Mouse (Mus musculus): ENCODE results near the gene Six3. TPM values are rescaled to one million over a fixed set of nuclear protein-coding genes. Genes with fewer than 3 reads are reported as not detected.

Gene Six3
- not detected in 2 replicates for total RNA-seq (2017)

- ATAC-seq (ENCODE audit: extremely low read depth, insufficient number of reproducible peaks, low FRiP score, poor library complexity, severe bottlenecking), result no peak
Observed at GRCm38 (mm10) chr17:85613266-85613860, at the start of gene Six3. Gene Six3 (plus strand): TSS chr17:85613608.

GRCm38 (mm10) chr17:85564107-85564506, 49.3 kb upstream of the Six3 start:
- no peak for ATAC-seq (ENCODE audit: extremely low read depth, insufficient number of reproducible peaks, low FRiP score, poor library complexity, severe bottlenecking)

- no peak for ATAC-seq (ENCODE audit: extremely low read depth, insufficient number of reproducible peaks, low FRiP score, poor library complexity, severe bottlenecking)
Observed at GRCm38 (mm10) chr17:85574023-85574422, 39.4 kb upstream of the Six3 start.

GRCm38 (mm10) chr17:85578290-85578689, 35.1 kb upstream of the Six3 start:
- ATAC-seq (ENCODE audit: extremely low read depth, insufficient number of reproducible peaks, low FRiP score, poor library complexity, severe bottlenecking), result no peak

GRCm38 (mm10) chr17:85579350-85579749, 34.1 kb upstream of the Six3 start:
- no peak for ATAC-seq (ENCODE audit: extremely low read depth, insufficient number of reproducible peaks, low FRiP score, poor library complexity, severe bottlenecking)

- no peak for ATAC-seq (ENCODE audit: extremely low read depth, insufficient number of reproducible peaks, low FRiP score, poor library complexity, severe bottlenecking)
Observed at GRCm38 (mm10) chr17:85580221-85580620, 33.2 kb upstream of the Six3 start.

- no peak for ATAC-seq (ENCODE audit: extremely low read depth, insufficient number of reproducible peaks, low FRiP score, poor library complexity, severe bottlenecking)
Observed at GRCm38 (mm10) chr17:85584170-85584569, 29.2 kb upstream of the Six3 start.

GRCm38 (mm10) chr17:85584573-85584972, 28.8 kb upstream of the Six3 start:
- no peak for ATAC-seq (ENCODE audit: extremely low read depth, insufficient number of reproducible peaks, low FRiP score, poor library complexity, severe bottlenecking)

GRCm38 (mm10) chr17:85585779-85586178, 27.6 kb upstream of the Six3 start:
- no peak for ATAC-seq (ENCODE audit: extremely low read depth, insufficient number of reproducible peaks, low FRiP score, poor library complexity, severe bottlenecking)

GRCm38 (mm10) chr17:85591976-85592375, 21.4 kb upstream of the Six3 start:
- no peak for ATAC-seq (ENCODE audit: extremely low read depth, insufficient number of reproducible peaks, low FRiP score, poor library complexity, severe bottlenecking)

GRCm38 (mm10) chr17:85595853-85596252, 17.6 kb upstream of the Six3 start:
- no peak for ATAC-seq (ENCODE audit: extremely low read depth, insufficient number of reproducible peaks, low FRiP score, poor library complexity, severe bottlenecking)

- ATAC-seq (ENCODE audit: extremely low read depth, insufficient number of reproducible peaks, low FRiP score, poor library complexity, severe bottlenecking), result no peak
Observed at GRCm38 (mm10) chr17:85596341-85596890, 17.0 kb upstream of the Six3 start.

- ATAC-seq (ENCODE audit: extremely low read depth, insufficient number of reproducible peaks, low FRiP score, poor library complexity, severe bottlenecking), result no peak
Observed at GRCm38 (mm10) chr17:85599520-85599919, 13.9 kb upstream of the Six3 start.

GRCm38 (mm10) chr17:85606463-85606862, 6.9 kb upstream of the Six3 start:
- no peak for ATAC-seq (ENCODE audit: extremely low read depth, insufficient number of reproducible peaks, low FRiP score, poor library complexity, severe bottlenecking)

GRCm38 (mm10) chr17:85607556-85608365, 5.6 kb upstream of the Six3 start:
- ATAC-seq (ENCODE audit: extremely low read depth, insufficient number of reproducible peaks, low FRiP score, poor library complexity, severe bottlenecking), result no peak

- no peak for ATAC-seq (ENCODE audit: extremely low read depth, insufficient number of reproducible peaks, low FRiP score, poor library complexity, severe bottlenecking)
Observed at GRCm38 (mm10) chr17:85608366-85609093, 4.9 kb upstream of the Six3 start.

- no peak for ATAC-seq (ENCODE audit: extremely low read depth, insufficient number of reproducible peaks, low FRiP score, poor library complexity, severe bottlenecking)
Observed at GRCm38 (mm10) chr17:85609094-85609425, 4.3 kb upstream of the Six3 start.

- ATAC-seq (ENCODE audit: extremely low read depth, insufficient number of reproducible peaks, low FRiP score, poor library complexity, severe bottlenecking), result no peak
Observed at GRCm38 (mm10) chr17:85609621-85610392, 3.6 kb upstream of the Six3 start.

Measured in neutrophil, adult 5-6 weeks (primary cell).